Mouse (Mus musculus) olfactory bulb, adult 2 months (tissue): ENCODE measurements around the gene Etl4. TPM values are rescaled to one million over a fixed set of nuclear protein-coding genes. Genes with fewer than 3 reads are reported as not detected.

Experiments used
- H3K27ac ChIP-seq: fragments of 200-500 bp; 2 replicates; pipeline ENCODE4 v1.5.1; 2012; ENCODE audit warnings: low read depth, low read length; ENCODE audit not compliant: insufficient read depth
- H3K4me1 ChIP-seq: fragments of 200-500 bp; 2 replicates; pipeline ENCODE4 v1.6.1; 2012; ENCODE audit warnings: low read length; ENCODE audit not compliant: control insufficient read depth, insufficient read depth
- H3K4me3 ChIP-seq: fragments of 200-500 bp; 2 replicates; pipeline ENCODE4 v1.5.1; 2012; ENCODE audit warnings: mild to moderate bottlenecking, low read depth, low read length, moderate library complexity; ENCODE audit not compliant: insufficient read depth
- CTCF ChIP-seq: fragments of 200-500 bp; IDR thresholded peaks from 2 replicates; pipeline ENCODE4 v1.5.1; 2012; ENCODE audit warnings: low read depth, mild to moderate bottlenecking, low read length, moderate library complexity; ENCODE audit not compliant: insufficient read depth
- POLR2A ChIP-seq: fragments of 200-500 bp; IDR thresholded peaks from 2 replicates; pipeline ENCODE4 v1.6.1; 2012; ENCODE audit warnings: mild to moderate bottlenecking, low read depth, low read length, moderate library complexity; ENCODE audit not compliant: insufficient read depth
- WGBS: fragments of 180-500 bp; shearing (Covaris S2); methylation state at CpG from one replicate; pipeline ENCODE4 v1.1.7; 2018; 5-methylcytosine and 5-hydroxymethylcytosine counted together
- polyA plus RNA-seq: library from polyadenylated mRNA; stranded (reverse); fragments of >200 nt; gene quantifications from 2 replicates; pipeline ENCODE4 v1.2.4, GENCODE M21; 2012; ENCODE audit warnings: low replicate concordance; ENCODE audit not compliant: missing spikeins, insufficient read depth, insufficient read length

Etl4 gene
- polyA plus RNA-seq, 1 experiment: not detected

DNA sequence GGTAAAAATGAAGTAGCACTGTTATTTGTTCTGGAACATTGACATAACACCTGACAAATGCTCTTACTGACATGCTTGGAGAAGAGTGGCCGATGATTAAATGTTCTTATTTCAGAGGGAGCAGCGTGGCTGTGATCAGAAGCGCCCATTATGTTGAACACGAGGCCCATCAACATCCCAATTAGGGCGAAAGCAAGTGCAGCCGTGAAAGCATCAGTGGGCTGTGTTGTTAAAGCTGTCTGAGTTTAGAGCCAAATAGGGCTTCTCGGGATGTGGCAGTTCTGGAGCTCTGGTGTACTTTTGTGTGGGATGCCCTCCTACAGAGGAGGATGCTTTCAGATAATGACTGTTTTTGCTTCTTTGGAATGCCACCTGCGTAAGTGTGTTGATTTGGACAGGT lies 699.6 kb downstream of the Etl4 start:
- 21% methylated on average over 8 of the region's 8 CpGs for WGBS
- Histone ChIP-seq H3K4me3 (no peak overlapping the region), H3K4me1 (peaks cover 2% of the 10 kb centered on the region; the same call in 1 of the 2 replicates)

DNA sequence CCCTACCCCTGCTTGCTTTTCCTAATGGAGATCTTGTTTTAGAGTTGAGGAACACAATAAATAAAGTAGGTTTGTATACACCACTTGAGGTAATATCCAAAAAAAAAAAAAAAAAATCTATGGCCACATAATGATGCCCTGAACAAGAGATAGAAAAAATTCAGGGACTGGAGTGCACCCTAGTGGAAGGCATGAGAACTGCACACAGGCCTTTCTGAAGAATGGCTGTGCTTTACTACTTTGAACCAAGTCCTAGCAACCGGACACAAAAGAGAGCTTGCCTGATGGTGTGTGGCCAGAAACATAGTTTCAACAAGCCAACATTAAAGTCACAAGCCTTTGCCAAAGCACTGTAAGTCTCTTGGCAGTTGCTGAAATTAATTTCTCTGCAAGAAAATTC lies 706.4 kb downstream of the Etl4 start:
- no peak for TF ChIP-seq CTCF
- no peak for TF ChIP-seq POLR2A
- 93% methylated on average over 1 of the region's 1 CpGs for WGBS
- Histone ChIP-seq H3K27ac (no peak overlapping the region), H3K4me3 (no peak overlapping the region), H3K4me1 (no peaks in the 10 kb centered on the region)

More for the DNA sequence above, 699.6 kb downstream of the Etl4 start:
- TF ChIP-seq CTCF: no peak
- no peak for TF ChIP-seq POLR2A
- no peak overlapping the region for H3K27ac ChIP-seq

DNA sequence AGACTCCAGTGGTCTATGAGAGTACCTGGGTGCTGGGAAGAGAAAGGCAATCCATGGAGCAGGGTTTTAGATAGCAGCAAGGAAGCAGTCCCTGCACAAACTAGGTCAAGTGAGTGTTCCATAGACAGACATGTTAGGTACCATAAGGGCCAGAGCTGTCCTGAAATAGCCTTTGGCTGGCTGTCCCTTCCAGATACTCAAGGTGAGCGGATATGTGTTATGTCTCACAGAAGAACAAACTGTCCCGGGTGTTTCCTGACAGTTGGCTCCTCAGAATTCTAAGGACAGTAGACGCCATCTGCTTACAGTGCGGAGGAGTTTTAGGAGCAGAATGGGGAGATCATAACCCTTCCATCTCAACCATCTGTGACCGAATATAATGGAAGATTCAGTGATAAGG lies 708.8 kb downstream of the Etl4 start:
- H3K27ac ChIP-seq: no peak overlapping the region
- 94% methylated on average over 5 of the region's 5 CpGs for WGBS
- H3K4me3 ChIP-seq: no peak overlapping the region
- TF ChIP-seq CTCF (no peak), POLR2A (no peak)
- H3K4me1 ChIP-seq: no peaks in the 10 kb centered on the region

DNA sequence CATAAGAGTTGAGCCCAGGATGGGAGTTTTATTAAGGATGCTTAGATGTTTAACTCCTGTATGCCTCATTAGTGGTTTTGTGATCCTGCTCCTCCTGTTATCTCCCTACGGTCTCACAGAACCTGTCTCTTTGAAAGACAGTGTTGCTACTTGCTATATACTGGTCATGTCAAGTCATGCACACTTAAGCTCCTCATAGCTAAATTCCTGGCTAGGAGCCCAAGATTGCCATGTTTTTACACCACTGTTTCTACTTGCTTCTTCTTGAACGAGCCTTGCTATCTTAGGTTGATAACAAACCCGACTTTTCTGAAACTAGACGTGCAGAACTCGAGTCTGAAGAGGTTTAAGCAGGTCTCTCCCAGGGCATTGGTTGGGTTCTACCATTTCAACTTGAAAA lies 710.3 kb downstream of the Etl4 start:
- WGBS: 88% methylated on average over 5 of the region's 5 CpGs
- TF ChIP-seq CTCF: no peak
- no peak overlapping the region for H3K27ac ChIP-seq
- no peaks in the 10 kb centered on the region for H3K4me1 ChIP-seq
- no peak overlapping the region for H3K4me3 ChIP-seq

DNA sequence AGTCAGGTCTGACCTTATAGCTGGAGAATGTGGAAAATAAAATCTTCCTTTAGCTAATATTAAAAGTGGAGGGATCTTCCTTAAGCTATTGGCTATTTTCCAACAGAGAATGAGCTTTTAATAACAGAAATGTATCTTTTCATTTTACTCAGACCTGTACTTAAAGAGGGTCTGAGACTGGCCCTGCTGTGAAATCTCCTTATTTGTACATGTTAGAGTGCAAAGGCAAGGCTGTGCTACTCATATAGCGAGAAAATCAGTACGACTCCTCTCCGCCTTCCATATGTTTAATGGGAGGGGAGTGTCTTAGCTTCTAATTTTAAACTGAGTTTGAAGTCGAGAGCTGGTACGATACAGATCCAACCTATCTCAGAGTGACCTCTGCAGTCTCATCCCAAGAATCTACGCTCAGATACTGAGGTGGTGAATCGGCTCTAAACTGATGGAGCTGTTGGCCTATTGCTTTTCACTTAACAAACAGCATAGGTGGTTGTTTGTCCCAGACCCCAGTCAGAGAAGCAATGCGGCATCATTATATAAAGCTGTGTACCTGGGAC lies 719.7 kb downstream of the Etl4 start:
- 69% methylated on average over 8 of the region's 8 CpGs for WGBS
- Histone ChIP-seq H3K4me1 (no peaks in the 10 kb centered on the region), H3K4me3 (no peak overlapping the region), H3K27ac (no peak overlapping the region)
- no peak for TF ChIP-seq CTCF
- no peak for TF ChIP-seq POLR2A

DNA sequence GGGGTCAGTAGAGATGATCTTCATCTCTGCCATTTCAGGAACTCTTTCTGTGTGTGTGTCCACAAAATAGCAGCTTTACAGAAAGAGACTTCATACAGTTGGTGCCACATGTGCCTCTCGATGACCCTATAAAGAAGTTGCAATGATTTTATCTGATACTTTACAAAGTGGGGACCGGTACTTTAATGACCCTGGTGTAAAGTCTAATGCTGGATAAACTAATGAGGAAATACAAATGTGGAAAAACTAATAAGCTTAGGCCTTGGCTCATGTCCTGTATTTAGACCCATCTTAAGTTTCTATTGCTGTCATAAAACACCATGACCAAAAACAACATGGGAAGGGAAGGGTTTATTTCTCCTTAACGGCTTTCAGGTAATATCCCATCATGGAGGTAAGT lies 729.0 kb downstream of the Etl4 start:
- Histone ChIP-seq H3K4me1 (no peaks in the 10 kb centered on the region), H3K4me3 (no peak overlapping the region), H3K27ac (no peak overlapping the region)
- TF ChIP-seq CTCF: no peak
- no peak for TF ChIP-seq POLR2A
- 96% methylated on average over 3 of the region's 3 CpGs for WGBS

DNA sequence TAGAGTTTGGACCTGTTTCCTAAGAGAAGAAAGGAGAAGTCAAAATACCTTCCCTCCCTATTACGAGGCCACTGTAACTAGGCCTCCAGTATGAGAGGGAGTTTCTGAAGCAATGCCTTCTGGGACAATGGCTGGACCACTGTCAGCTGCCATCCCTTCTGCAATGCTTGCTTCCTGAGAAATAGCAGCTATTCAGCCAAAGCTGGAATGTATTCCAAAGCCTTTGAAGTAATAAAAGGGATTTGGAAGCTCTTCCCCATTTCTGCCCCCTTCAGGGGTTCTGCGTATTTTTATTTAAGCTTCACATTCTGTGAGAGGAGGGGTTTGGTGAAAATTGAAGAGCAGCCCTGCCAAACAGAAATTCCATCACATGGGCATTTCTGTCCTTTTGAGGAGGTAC lies 730.1 kb downstream of the Etl4 start:
- TF ChIP-seq POLR2A: no peak
- no peak for TF ChIP-seq CTCF
- Histone ChIP-seq H3K27ac (no peak overlapping the region), H3K4me1 (no peaks in the 10 kb centered on the region), H3K4me3 (no peak overlapping the region)
- 65% methylated on average over 2 of the region's 2 CpGs for WGBS

DNA sequence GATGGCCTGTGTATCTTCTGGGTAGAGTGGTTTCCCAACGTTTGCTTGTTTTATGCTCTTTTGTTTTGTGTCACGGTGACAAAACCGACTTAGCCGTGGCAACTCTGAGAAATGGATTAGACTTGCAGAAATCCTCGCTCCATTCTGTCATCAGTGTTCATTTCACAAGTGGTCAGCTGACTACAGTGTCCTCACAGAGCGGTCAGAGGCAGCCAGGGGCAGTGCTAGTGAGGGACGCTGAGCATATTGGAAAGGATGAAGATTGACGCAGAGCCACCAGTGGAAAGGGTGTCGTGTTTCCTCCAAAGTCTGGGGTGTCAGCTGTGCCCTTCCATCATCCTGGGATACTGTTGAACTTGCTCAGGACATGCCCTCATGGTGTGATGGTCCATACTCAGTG lies 733.2 kb downstream of the Etl4 start:
- TF ChIP-seq POLR2A: no peak
- no peak for TF ChIP-seq CTCF
- WGBS: 82% methylated on average over 9 of the region's 9 CpGs
- Histone ChIP-seq H3K4me1 (no peaks in the 10 kb centered on the region), H3K4me3 (no peak overlapping the region), H3K27ac (no peak overlapping the region)

DNA sequence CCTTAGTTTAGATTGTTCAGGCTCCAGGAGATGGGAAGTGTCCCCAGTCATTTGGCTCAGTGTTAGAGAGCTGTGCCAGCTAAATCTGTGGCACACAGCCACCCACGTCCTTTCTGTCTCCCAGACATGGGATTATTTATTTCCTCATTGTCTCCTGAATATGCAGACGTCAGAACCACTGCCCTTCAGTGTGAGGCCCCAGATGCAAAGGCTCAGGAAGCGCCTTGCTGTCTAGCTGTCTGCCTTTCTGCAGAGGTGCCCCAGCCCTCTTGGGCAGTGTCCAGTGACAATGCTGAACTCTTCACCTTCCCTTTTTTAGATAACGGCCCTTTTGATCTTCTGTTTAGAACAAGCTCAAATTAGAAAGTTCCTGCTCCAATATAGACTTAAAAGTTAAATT lies 740.2 kb downstream of the Etl4 start:
- WGBS: 35% methylated on average over 4 of the region's 4 CpGs
- TF ChIP-seq POLR2A: no peak
- no peak for TF ChIP-seq CTCF
- Histone ChIP-seq H3K27ac (no peak overlapping the region), H3K4me3 (no peak overlapping the region), H3K4me1 (peaks cover 3% of the 10 kb centered on the region; the same call in 1 of the 2 replicates)

DNA sequence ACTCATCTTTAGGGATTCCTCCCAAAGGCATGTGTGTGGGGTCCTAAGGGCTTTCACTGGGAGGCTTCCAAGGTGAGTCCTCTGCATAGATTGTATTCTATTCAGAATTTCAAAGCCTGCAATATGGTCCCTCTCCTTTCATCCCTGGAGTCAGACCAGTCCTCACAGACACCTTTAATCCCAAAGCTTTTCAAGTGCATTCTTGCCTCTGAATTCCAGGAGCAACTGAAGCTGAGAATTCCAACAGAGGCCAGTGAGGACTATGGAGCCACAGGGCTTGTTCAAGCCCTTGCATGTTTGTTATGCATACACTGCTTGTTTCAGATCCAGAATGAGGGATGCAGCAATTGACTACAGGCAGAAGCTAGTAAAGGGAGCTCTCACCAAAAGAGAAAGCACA lies 743.5 kb downstream of the Etl4 start:
- no peak for TF ChIP-seq POLR2A
- TF ChIP-seq CTCF: no peak

More for the DNA sequence above, 743.5 kb downstream of the Etl4 start:
- Histone ChIP-seq H3K4me3 (no peak overlapping the region), H3K27ac (no peak overlapping the region), H3K4me1 (peaks cover 3% of the 10 kb centered on the region; the same call in 1 of the 2 replicates)
